Mouse (Mus musculus): ENCODE measurements around the gene Cxcl13. TPM values are rescaled to one million over a fixed set of nuclear protein-coding genes. Genes with fewer than 3 reads are reported as not detected.
A peak's percentile ranks its signal among the peaks of the same experiment; 100 is the strongest.
"Not testable (repeated sequence)": the region's sequence is repeated elsewhere in the genome, so short reads cannot be mapped to it uniquely, and the experiment has no call there.

Gene Cxcl13
- 1 to 10 TPM; 1.1 to 1.8 TPM for total RNA-seq (2021)

- DNase-seq: no peak
- intact Hi-C loops (cut with DNase I): no loop called here
These were observed at the start of gene Cxcl13 for GRCm38 (mm10) chr5:95956651-95957050. TSS of gene Cxcl13 (plus strand) at chr5:95956951.

- no peak for DNase-seq
- intact Hi-C loops (cut with DNase I): no loop called here
These were observed 45.7 kb upstream of the Cxcl13 start for GRCm38 (mm10) chr5:95911006-95911405.

GRCm38 (mm10) chr5:95918491-95918890 is 38.3 kb upstream of the Cxcl13 start:
- no peak for DNase-seq
- intact Hi-C loops (cut with DNase I): no loop called here

DNA sequence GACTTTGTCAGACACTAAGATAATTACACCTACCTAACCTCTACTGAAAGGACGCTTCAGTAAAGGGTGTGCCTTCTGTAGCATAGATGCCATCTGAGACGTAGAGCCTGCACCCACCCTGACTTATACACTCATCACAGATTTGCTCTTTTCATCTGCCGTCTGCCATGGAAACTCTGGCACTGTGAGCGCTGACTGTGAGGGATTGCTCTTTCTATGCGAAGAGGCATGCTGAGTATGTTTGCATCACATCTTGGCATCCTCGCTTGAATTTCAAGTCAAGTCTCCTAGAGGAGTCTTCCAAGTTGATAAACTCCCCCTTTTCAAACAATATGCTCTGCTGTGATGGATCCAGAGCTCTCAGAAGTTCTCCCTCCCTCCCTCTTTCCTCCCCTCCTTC is 32.7 kb upstream of the Cxcl13 start:
- no peak for DNase-seq

DNA sequence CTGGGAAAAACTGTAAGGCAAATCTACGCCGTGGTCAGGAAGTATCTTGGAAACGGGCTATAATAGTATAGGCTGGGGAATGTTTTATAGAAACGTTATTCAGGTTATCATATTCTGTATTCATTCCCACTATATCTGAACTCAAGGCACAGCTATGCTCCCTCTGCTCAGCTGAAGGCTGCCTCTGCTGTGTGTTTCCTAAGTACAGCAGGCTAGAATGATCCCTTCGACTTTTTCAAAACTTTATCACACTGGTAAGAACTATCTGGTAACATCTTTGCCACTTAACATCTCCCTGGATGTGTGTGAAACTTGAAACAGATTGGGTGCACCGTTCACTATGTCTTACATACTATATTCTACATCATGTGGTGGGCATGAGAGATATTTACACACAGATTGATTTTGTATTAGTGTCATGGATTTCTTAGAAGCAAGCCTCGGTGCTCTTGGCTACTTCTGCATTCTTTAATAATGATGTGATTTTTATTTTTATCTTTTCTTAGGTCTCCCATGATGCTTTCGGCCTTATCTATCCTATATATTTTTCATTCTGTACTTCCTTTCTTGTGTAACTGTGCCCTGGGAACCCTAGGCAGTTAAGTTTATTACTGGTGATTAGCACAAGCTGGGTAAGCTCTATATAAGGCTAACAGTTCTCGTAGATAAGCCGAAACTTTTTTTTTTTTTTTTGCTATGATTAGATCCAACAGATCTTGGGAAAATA is 31.4 kb upstream of the Cxcl13 start:
- intact Hi-C loops (cut with DNase I): no loop called here
- DNase-seq: no peak

More for the DNA sequence above, 32.7 kb upstream of the Cxcl13 start:
- intact Hi-C loops (cut with DNase I): no loop called here

DNA sequence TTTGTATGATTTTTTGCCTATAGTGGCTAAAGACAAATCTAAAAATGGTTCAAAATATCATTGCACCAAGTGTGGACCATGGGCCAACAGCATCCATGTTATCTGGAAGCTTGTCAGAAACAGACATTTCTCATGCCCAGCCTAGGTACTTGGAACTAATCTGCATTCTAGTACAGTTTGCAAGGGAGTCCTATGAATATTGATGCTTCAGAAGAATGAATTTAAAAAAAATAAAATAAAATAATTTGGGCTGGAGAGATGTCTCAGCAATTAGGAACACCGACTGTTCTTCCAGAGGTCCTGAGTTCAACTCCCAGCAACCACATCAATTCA is 30.9 kb upstream of the Cxcl13 start:
- DNase-seq: no peak

GRCm38 (mm10) chr5:95935035-95935434 is 21.7 kb upstream of the Cxcl13 start:
- intact Hi-C loops (cut with DNase I): no loop called here
- DNase-seq: no peak

More for the DNA sequence above, 30.9 kb upstream of the Cxcl13 start:
- intact Hi-C loops (cut with DNase I): no loop called here

GRCm38 (mm10) chr5:95936068-95936467 is 20.7 kb upstream of the Cxcl13 start:
- no peak for DNase-seq
- intact Hi-C loops (cut with DNase I): no loop called here

DNA sequence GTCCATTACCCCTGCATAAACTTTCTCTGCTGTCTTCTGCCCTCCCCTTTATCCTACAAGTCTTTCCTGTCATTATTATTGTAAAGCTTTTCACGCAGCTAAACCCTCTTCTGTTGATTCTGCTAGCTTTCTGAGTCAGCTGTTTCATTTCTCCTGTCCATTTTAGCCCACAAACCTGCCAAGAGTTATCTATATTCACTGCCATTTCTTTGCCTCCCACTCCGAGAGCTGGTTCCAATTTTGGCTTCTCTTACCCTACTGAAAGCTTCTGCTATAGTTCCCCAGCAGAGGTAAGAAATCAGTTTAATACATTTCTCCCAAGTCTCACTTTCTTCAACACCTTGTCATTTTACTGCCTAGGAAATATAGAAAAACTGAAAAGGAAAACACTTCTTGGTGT is 19.6 kb upstream of the Cxcl13 start:
- no peak for DNase-seq
- intact Hi-C loops (cut with DNase I): no loop called here

- DNase-seq: no peak
- intact Hi-C loops (cut with DNase I): no loop called here
These were observed 18.6 kb upstream of the Cxcl13 start for GRCm38 (mm10) chr5:95938044-95938625.

DNA sequence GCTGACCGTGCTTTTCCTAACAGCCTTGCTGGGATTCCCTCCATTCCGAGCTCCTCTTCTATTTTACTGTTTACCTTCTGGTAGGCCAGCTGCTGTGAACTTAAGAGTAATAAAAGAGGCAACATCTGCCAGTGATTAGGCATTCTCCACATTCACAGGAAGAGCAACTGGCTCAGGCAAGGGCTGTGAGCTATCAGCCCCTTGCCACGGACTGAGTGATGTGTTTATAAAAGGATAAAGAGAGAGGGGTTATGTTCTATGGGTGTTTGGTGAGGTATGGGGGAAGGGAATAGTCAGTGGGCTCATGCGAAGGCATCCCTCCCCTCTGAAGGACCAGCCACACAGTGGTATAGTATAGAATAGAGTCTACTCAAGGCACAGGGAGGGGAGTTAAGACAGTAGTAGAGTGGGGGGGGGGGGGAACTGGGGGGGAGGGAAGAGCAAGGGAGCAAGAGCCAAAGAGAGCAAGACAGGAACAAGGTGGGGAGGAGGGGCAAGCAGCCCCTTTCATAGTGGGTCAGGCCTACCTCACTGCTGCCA is 16.0 kb upstream of the Cxcl13 start:
- DNase-seq: no peak
- intact Hi-C loops (cut with DNase I): no loop called here

- DNase-seq: no peak
- intact Hi-C loops (cut with DNase I): no loop called here
These were observed 15.2 kb upstream of the Cxcl13 start for GRCm38 (mm10) chr5:95941562-95941961.

DNA sequence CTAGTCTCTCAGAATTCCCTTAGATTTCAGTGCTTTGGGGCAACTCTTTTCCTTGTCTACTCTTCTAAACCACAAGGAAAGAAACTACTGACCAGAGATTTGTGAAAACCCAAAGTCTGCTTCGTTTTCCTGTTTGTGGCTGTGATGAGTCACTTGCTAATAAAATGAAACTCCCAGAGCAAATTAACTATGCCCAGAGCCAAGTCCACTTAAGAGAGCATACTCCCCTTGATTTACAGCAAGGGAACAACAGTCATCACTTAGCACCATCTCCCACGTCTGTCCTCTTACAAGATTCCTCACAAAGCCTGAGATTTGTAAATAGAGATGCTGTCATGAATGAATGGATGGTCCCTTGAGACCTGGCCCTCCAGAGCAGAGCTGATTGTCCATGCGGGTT is 11.6 kb upstream of the Cxcl13 start:
- intact Hi-C loops (cut with DNase I): no loop called here
- DNase-seq: no peak

DNA sequence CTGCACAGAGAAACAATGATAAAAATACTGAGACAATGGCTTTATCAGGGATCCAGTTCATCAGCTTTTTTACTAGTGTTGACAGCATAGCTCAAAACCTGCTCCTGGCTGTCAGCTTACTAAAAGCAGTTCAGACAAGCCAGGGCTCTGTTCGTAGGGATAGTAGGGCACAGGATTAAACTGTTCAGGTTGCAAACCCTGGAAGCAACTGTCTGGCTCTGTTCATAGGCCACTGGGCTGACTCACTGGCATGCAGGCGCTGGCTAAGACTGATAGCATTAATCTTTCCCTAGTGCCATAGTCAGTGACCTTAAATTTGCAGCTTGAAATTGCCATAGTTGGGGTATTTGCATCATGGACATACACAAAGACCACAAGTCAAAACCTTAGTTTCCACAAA is 10.4 kb upstream of the Cxcl13 start:
- intact Hi-C loops (cut with DNase I): no loop called here
- DNase-seq: no peak

- intact Hi-C loops (cut with DNase I): no loop called here
- DNase-seq: no peak
These were observed 8.1 kb upstream of the Cxcl13 start for GRCm38 (mm10) chr5:95948641-95949040.

- intact Hi-C loops (cut with DNase I): loop anchor here (1.0 kb wide), 1 partner anchor 69 kb away; no protein-coding TSS in a partner anchor
- DNase-seq: peak; percentile 52 to 61
These were observed 6.6 kb upstream of the Cxcl13 start for GRCm38 (mm10) chr5:95949946-95950701.

DNA sequence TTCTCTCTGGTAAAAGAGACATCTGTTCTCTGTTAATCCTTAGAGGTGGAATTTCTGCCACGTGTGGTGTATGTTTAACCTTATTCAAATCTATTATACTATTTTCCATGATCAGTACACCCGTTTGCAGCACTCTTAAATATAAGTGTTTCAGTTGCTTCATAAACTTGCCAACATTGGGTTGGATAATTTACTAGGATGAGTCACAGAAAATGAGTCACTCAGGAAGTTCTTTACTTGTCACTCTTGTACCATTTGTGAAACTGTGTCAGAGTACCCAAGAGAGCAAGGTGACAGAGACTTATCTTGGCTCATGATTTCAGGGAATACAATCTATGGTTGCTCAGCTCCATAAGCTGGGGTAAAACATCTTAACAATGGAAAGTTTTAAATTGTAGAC is 8.2 kb downstream of the Cxcl13 start:
- no peak for DNase-seq
- intact Hi-C loops (cut with DNase I): no loop called here

- no peak for DNase-seq
- intact Hi-C loops (cut with DNase I): no loop called here
These were observed 9.9 kb downstream of the Cxcl13 start for GRCm38 (mm10) chr5:95966621-95967020.

- DNase-seq: peak; percentile 36 to 57
- intact Hi-C loops (cut with DNase I): loop anchor here (10.0 kb wide), 1 partner anchor 194 kb away; the partner anchor contains the start of gene Cnot6l
These were observed 14.1 kb downstream of the Cxcl13 start for GRCm38 (mm10) chr5:95970845-95971244.

DNA sequence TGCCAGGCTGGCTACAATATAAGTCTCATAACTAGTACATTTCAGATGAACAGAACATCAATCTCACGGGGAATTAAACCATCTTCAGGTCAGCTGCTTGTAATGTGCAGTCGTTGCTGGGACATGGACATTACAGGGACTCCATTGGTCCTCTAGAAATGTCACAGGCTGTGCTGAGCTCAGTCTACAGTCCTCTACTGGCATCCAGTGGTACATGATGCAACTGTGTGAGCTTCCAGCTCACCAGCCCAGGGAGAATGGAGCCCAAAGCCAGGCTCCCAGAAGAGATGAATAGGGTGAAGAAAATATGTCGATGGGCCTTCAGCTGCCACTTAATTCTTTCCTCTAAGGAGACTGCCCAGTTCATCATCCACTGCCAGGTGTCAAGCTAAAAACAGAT is 15.5 kb downstream of the Cxcl13 start:
- DNase-seq: no peak
- intact Hi-C loops (cut with DNase I): loop anchor here (10.0 kb wide), 1 partner anchor 193 kb away; the partner anchor contains the start of gene Cnot6l

- intact Hi-C loops (cut with DNase I): loop anchor here (10.0 kb wide), 1 partner anchor 191 kb away; the partner anchor contains the start of gene Cnot6l
These were observed 17.1 kb downstream of the Cxcl13 start for GRCm38 (mm10) chr5:95973806-95974205.

More at GRCm38 (mm10) chr5:95973806-95974205, 17.1 kb downstream of the Cxcl13 start:
- not testable (repeated sequence) for DNase-seq
